Mouse (Mus musculus): ENCODE measurements at regions not wholly inside any gene's neighbourhood (a gene's known extent, or its start where the extent isn't known, plus 50 kb on each side); places are given as distances from the start of the nearest gene placed in this dataset.
A peak's percentile ranks its signal among the peaks of the same experiment; 100 is the strongest.

GRCm38 (mm10) chr9:41239097-41239451 lies 77.6 kb upstream of the Ubash3b start:
- no peak for ATAC-seq (replicated peaks; ENCODE audit: insufficient number of reproducible peaks, low FRiP score, low TSS enrichment, poor library complexity, severe bottlenecking)

DNA sequence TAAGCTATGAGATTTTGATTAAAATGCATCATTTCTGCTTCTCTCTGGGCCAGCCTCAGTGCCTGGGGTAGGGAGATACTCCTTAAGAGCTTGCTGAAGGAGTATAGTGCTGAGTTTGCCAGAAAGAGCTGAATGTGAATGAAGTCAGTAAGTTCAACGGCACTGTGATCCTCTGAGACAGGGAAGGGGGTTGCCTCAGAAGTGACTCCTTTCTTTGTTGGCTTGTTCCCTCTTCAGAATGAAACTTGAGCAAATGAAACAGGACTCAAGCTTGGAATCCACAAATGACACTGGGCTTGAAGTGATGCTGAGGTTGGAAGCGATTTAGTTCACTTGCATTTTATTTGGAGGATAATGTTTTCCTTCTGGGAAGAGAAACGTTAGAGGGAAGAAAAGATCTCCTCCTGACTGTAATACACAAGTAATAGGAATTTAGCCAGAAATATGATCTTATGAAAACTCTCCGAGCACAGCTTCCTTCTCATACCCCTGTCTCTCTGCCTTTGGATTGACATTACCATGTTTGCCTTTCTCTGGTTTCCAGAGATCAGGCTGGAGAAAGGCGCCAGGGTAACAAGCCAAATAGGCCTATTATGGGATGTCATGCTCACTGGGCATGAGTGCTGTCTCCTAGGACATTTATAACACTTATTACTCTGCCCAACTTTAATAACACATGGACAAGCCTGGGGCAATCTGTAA lies 77.0 kb upstream of the Ubash3b start:
- no peak for ATAC-seq (replicated peaks; ENCODE audit: insufficient number of reproducible peaks, low FRiP score, low TSS enrichment, poor library complexity, severe bottlenecking)

- no peak for ATAC-seq (replicated peaks; ENCODE audit: insufficient number of reproducible peaks, low FRiP score, low TSS enrichment, poor library complexity, severe bottlenecking)
These were observed 75.8 kb upstream of the Ubash3b start for GRCm38 (mm10) chr9:41237265-41237664.

GRCm38 (mm10) chr9:41229225-41229582 lies 67.7 kb upstream of the Ubash3b start:
- ATAC-seq (replicated peaks; ENCODE audit: insufficient number of reproducible peaks, low FRiP score, low TSS enrichment, poor library complexity, severe bottlenecking) = no peak

GRCm38 (mm10) chr9:41228425-41229224 lies 67.1 kb upstream of the Ubash3b start:
- peak; percentile 70; the same call in 1 of the 2 replicates for ATAC-seq (replicated peaks; ENCODE audit: insufficient number of reproducible peaks, low FRiP score, low TSS enrichment, poor library complexity, severe bottlenecking)

GRCm38 (mm10) chr9:41223406-41223805 lies 61.9 kb upstream of the Ubash3b start:
- no peak for ATAC-seq (replicated peaks; ENCODE audit: insufficient number of reproducible peaks, low FRiP score, low TSS enrichment, poor library complexity, severe bottlenecking)

DNA sequence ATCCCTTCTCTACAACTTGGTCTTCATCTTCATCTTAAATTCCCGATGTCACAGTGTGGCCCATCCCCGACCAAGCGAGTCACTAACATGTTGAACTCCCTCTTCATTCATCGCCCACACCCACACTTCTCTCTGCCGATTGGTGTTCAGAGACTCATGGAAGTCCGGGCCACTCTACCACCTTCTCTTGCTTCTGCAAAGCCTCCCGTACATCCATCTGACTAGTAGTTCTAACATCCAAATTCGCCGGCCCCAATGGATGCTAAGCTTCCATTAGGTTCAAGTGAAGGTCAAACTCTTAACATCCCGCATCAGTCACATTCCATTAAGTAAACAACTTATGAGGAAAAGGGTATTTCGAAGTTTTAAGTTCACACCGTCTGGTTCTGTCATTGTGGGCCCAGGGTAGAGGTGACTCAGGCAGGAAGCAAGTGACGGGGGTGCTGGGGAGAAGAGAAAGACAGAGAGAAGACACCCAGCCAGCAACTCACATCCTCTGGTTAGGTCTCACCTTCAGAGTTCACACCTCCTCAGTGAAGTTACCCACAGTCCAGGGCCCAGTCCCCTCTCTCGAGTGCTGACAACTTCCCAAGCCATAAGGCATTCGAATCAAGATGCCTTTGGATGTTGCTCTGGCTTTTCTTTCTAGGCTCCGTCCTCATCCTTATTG lies 61.0 kb upstream of the Ubash3b start:
- ATAC-seq (replicated peaks; ENCODE audit: insufficient number of reproducible peaks, low FRiP score, low TSS enrichment, poor library complexity, severe bottlenecking) = peak; percentile 30; the same call in 1 of the 2 replicates

GRCm38 (mm10) chr9:41221110-41221790 lies 59.8 kb upstream of the Ubash3b start:
- ATAC-seq (replicated peaks; ENCODE audit: insufficient number of reproducible peaks, low FRiP score, low TSS enrichment, poor library complexity, severe bottlenecking) = no peak

- ATAC-seq (replicated peaks; ENCODE audit: insufficient number of reproducible peaks, low FRiP score, low TSS enrichment, poor library complexity, severe bottlenecking) = no peak
These were observed 58.7 kb upstream of the Ubash3b start for GRCm38 (mm10) chr9:41220105-41220669.

DNA sequence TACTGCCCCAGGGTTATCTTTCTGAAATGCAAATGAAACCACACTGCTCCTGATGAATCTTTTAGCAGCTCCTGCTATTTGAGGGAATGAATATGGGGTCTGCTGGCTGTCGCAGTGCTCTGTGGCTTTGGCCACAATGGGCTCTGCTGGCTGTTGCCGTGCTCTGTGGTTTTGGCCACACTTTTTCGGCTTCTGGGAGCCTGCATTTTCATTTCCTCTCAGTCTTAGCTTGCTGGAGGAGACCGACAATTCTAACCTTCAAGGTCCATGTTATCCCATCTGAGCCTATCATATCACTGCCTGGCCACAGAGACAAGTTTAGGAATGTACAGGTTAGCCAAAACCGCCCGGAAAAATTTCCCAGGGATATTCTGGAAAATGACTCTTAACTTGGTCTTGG lies 57.2 kb upstream of the Ubash3b start:
- no peak for ATAC-seq (replicated peaks; ENCODE audit: insufficient number of reproducible peaks, low FRiP score, low TSS enrichment, poor library complexity, severe bottlenecking)

GRCm38 (mm10) chr9:41216248-41216647 lies 54.8 kb upstream of the Ubash3b start:
- ATAC-seq (replicated peaks; ENCODE audit: insufficient number of reproducible peaks, low FRiP score, low TSS enrichment, poor library complexity, severe bottlenecking) = no peak

DNA sequence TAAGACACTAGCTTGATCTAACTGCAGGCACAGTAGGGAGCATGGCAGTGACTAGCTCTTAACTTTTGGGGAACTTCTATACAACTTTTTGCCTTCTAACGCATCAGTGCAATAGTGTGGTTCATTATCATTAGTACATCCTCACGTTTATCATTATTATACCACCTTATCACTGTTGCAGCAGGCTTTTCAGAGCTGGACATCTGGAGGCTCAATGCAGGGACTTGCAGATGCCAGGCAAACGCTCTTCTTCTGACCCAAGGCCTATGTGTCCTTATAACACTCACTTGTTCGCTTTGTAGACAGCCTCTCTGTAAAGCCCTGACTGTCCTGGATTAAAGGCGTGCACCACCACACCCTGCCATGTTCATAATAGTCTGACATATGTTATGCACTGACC lies 53.5 kb upstream of the Ubash3b start:
- no peak for ATAC-seq (replicated peaks; ENCODE audit: insufficient number of reproducible peaks, low FRiP score, low TSS enrichment, poor library complexity, severe bottlenecking)

GRCm38 (mm10) chr9:41212943-41213529 lies 51.5 kb upstream of the Ubash3b start:
- ATAC-seq (replicated peaks; ENCODE audit: insufficient number of reproducible peaks, low FRiP score, low TSS enrichment, poor library complexity, severe bottlenecking) = no peak

GRCm38 (mm10) chr9:41212303-41212901 lies 50.9 kb upstream of the Ubash3b start:
- 0 out of 2 replicates have a peak, but pooled peaks have one; percentile 52 for ATAC-seq (replicated peaks; ENCODE audit: insufficient number of reproducible peaks, low FRiP score, low TSS enrichment, poor library complexity, severe bottlenecking)

GRCm38 (mm10) chr9:41211865-41212302 lies 50.4 kb upstream of the Ubash3b start:
- ATAC-seq (replicated peaks; ENCODE audit: insufficient number of reproducible peaks, low FRiP score, low TSS enrichment, poor library complexity, severe bottlenecking) = no peak
